Mouse (Mus musculus): ENCODE data around the gene Dync1i2.

DNA sequence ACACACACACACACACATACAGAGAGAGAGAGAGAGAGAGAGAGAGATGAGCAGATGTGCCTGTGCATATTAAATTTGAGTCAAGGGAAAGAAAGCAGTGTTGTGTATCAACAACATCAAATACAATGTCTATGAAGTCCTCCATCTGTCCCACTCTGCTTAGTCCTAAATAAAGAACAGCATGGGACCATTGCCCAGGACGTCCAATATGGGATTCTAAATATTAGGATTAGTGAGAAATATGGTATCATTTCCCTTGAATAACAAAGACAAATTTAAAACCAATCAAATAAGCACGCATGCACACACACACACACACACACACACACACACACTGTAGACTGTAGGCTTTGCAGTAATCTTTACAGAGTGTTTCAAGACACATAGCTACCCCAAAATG lies 9.6 kb upstream of the Dync1i2 start:
- TF ChIP-seq POLR2A (IDR thresholded peaks at IDR 0.05; ENCODE audit: borderline replicate concordance, insufficient read depth, low read length): no peak
- no peak for TF ChIP-seq CTCF (IDR thresholded peaks at IDR 0.05; ENCODE audit: borderline replicate concordance, insufficient read depth, low read depth, low read length)
